Mouse (Mus musculus) thymus, postnatal 4 days (tissue): ENCODE data around the gene Nectin4.

Experiments
- DNase-seq: peaks from one replicate; pipeline ENCODE4 v3.0.0; 2021

Gene Nectin4

GRCm38 (mm10) chr1:171412446-171412845, 42.5 kb downstream of the Nectin4 start:
- no peak for DNase-seq

DNA sequence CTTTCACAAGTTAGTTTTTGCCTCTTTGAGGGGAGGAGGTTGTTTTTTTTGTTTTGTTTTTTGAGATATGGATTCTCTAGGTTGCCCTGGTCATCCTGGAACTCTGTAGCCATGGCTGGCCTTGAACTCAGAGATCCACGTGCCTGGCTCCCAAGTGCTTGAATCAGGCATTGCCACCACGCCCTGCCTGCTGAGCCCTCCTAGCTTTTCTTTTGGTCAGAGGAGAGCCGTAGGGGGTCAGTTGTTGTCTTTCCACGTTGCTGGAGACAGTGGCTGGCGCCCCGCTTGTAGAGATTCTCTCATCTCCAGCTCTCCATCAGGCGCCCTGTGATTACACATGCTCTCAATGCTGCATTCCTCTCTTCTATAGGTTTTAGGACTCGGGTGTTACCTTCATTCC, 43.7 kb downstream of the Nectin4 start:
- no peak for DNase-seq

DNA sequence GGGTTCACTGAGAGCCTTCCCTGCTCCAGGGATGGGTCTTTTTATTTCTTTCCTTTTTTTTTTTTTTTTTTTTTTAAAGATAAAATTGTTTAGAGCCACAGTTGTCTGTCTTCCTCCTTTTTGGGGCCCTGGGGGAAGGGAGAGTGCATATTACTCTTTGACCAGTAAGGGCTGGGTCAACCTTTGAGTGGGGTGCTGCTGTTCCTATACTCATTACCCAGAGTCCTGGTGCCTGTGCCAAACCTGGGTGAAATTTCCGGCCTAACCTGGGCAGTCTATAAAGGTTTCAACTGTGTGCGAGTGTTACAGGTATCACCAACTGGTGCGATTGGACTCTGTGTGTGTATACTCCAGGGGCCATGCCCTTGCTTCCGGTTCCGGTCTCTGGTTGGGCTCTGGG, 48.8 kb downstream of the Nectin4 start, which contains the start of gene Tstd1:
Gene Tstd1, plus strand, starts transcription at position 213 of the 400 bp plus-strand sequence.
- no peak for DNase-seq

GRCm38 (mm10) chr1:171419291-171419882, 49.5 kb downstream of the Nectin4 start:
- no peak for DNase-seq

DNA sequence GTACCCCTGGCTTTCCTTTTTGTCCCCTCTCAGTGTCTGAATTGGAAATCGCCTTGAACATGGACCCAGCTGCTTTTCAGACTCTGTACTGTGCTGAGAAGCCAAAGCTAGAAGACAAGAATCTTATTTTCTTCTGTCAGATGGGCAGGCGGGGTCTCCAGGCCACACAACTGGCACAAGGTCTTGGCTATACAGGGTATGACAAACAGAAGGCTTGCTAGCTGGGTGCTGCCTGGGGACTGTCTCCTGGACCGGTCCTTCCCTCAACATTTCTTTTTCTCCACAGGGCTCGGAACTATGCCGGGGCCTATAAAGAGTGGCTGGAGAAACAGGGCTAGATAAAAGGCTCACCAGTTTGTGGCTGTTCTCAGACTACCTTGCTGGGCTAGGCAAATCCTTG, 50.0 kb downstream of the Nectin4 start:
- DNase-seq, result no peak

- DNase-seq, result no peak
Measured at GRCm38 (mm10) chr1:171422504-171423095, 52.7 kb downstream of the Nectin4 start.

DNA sequence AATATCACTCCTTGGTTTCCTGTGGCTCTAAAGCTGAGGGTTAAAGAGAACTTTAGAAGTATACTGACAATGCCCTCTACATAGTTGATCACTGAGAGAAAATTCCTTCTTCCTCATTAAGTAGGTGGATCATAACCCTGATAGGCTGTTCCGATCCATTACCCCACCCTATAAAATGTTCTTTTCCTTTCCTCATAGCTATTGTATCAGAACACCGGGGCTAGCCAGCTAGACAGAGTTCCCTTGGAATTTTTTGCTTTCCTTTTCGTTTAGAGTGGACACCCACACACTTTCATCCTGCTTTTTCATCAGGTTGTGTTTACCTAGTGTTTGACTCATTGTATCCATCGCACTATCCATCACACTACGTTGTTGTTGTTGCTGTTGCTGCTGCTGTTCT, 54.7 kb downstream of the Nectin4 start:
- no peak for DNase-seq

DNA sequence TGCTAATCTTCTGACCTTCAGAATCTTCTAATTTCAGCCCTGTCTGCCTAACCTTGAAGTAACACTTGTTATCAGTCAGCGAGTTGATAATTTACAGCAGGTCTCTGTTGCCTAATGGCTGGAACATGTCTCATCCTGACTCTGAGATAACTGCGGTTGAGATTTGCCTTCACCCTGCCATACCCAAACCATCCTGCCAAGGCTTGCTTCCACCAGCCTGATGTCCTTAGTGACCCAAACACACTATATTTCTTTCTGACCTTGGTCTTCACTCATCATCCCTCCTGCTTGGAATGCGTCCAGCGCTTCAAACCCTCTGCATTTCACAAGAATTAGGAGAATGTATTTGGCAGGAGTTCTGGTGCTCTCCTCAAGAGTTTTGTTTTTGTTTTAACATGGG, 55.2 kb downstream of the Nectin4 start:
- DNase-seq, result no peak

- DNase-seq, result no peak
Measured at GRCm38 (mm10) chr1:171432158-171432557, 62.3 kb downstream of the Nectin4 start.

GRCm38 (mm10) chr1:171435288-171435814, 65.5 kb downstream of the Nectin4 start:
- no peak for DNase-seq

DNA sequence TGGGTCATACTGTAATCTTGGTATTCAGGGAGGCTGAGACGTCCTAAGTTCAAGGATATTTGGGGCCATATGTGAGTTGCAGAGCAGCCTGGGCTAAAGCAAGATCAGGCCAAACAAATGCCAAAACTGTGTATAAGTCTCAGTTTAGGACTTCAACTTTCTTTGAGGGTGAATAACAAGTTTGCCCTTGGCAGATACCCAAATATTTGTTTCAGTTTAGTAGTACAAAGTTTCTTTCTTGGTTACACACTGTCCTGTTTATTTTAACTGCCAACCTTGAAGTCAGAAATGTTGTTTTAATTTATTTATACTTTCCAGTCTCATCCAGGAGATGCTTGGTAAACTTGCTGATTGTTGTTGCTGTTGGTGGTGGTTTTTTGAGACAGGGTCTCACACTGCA, 66.1 kb downstream of the Nectin4 start:
- DNase-seq, result no peak

GRCm38 (mm10) chr1:171437264-171438013, 67.5 kb downstream of the Nectin4 start, which contains the start of gene F11r:
F11r (plus strand) TSS chr1:171437535.
- DNase-seq, result peak; percentile 74
